Mouse (Mus musculus) hindbrain, embryonic 14.5 days (tissue): ENCODE measurements around the gene Wbp1. TPM values are rescaled to one million over a fixed set of nuclear protein-coding genes. Genes with fewer than 3 reads are reported as not detected.

ENCODE experiments used
- ATAC-seq: fragments of 200-750 bp; cut with Nextera tagmentation; 2 replicates; pipeline ENCODE4 v1.8.0; 2017; ENCODE audit warnings: moderate number of reproducible peaks, mild to moderate bottlenecking, moderate TSS enrichment, moderate library complexity; ENCODE audit not compliant: low FRiP score
- DNase-seq: peaks from one replicate; pipeline ENCODE4 v3.0.0-alpha.2; 2015; ENCODE audit warnings: low spot score
- H3K27ac ChIP-seq: fragments of 300-500 bp; sonication (generic); 2 replicates; pipeline ENCODE4 v1.5.1; 2014; ENCODE audit warnings: mild to moderate bottlenecking, moderate library complexity
- H3K27me3 ChIP-seq: fragments of 300-500 bp; sonication (generic); 2 replicates; pipeline ENCODE4 v1.6.1; 2014; ENCODE audit warnings: mild to moderate bottlenecking, low read length, mixed read lengths; ENCODE audit not compliant: control insufficient read depth, insufficient read depth
- H3K36me3 ChIP-seq: fragments of 300-500 bp; sonication (generic); replicated peaks from 2 replicates; pipeline ENCODE4 v1.6.1; 2014; ENCODE audit not compliant: control insufficient read depth, insufficient read depth
- H3K4me1 ChIP-seq: fragments of 300-500 bp; sonication (generic); replicated peaks from 2 replicates; pipeline ENCODE4 v1.6.1; 2014; ENCODE audit warnings: antibody characterized with exemption, low read length, mixed read lengths; ENCODE audit not compliant: control insufficient read depth, insufficient read depth
- H3K4me2 ChIP-seq: fragments of 300-500 bp; sonication (generic); replicated peaks from 2 replicates; pipeline ENCODE4 v1.6.1; 2014; ENCODE audit warnings: mild to moderate bottlenecking, moderate library complexity
- H3K4me3 ChIP-seq: fragments of 300-500 bp; sonication (generic); replicated peaks from 2 replicates; pipeline ENCODE4 v1.5.1; 2014; ENCODE audit warnings: mild to moderate bottlenecking, low read length
- H3K9ac ChIP-seq: fragments of 300-500 bp; sonication (generic); 2 replicates; pipeline ENCODE4 v1.6.1; 2014
- H3K9me3 ChIP-seq: fragments of 300-500 bp; sonication (generic); 2 replicates; pipeline ENCODE4 v1.6.1; 2016; ENCODE audit warnings: low read length; ENCODE audit not compliant: control insufficient read depth
- WGBS: fragments of 180-500 bp; shearing (Covaris S2); extraction: QIAGEN DNeasy Blood & Tissue Kit; methylation state at CpG from one replicate; pipeline ENCODE4 v1.1.7; 2014; 5-methylcytosine and 5-hydroxymethylcytosine counted together
- polyA plus RNA-seq: library from polyadenylated mRNA; unstranded; fragments of >200 nt; fragmentation: Nextera tagmentation; extraction: Ambion mirVana; gene quantifications from 2 replicates; pipeline ENCODE4 v1.2.1, GENCODE M21; 2014

The Wbp1 gene
- 114 and 134 TPM in 2 replicates for polyA plus RNA-seq

- H3K4me1 ChIP-seq, result peaks cover 48% of the 10 kb centered on the region
- peak; percentile 95 for DNase-seq
- ATAC-seq, result peak; percentile 96
- WGBS, result under 1% methylated on average over 36 of the region's 38 CpGs
- H3K27me3 ChIP-seq, result no peaks in the 10 kb centered on the region
- peak within 1 kb of the TSS; percentile 98 for H3K27ac ChIP-seq
- H3K9ac ChIP-seq, result peak within 1 kb of the TSS; percentile 92
- H3K4me3 ChIP-seq, result peak within 1 kb of the TSS; percentile 63
- no peaks in the 10 kb centered on the region for H3K9me3 ChIP-seq
- H3K36me3 ChIP-seq, result peaks cover 32% of the 10 kb centered on the region
- peak within 1 kb of the TSS; percentile 99 for H3K4me2 ChIP-seq
Observed at GRCm38 (mm10) chr6:83120930-83121862, at the start of gene Wbp1. Gene Wbp1, minus strand, starts transcription at chr6:83121559.

GRCm38 (mm10) chr6:83171063-83171462 is 49.7 kb upstream of the Wbp1 start:
- no peak for ATAC-seq
- H3K4me1 ChIP-seq, result peaks cover 32% of the 10 kb centered on the region
- 70% methylated on average over 5 of the region's 5 CpGs for WGBS

GRCm38 (mm10) chr6:83169872-83170271 is 48.5 kb upstream of the Wbp1 start:
- WGBS, result 81% methylated on average over 5 of the region's 5 CpGs
- Histone ChIP-seq H3K4me1 (peaks cover 36% of the 10 kb centered on the region), H3K27ac (no peak overlapping the region), H3K9me3 (no peaks in the 10 kb centered on the region), H3K27me3 (no peaks in the 10 kb centered on the region), H3K4me2 (no peak overlapping the region; the same call in 1 of the 2 replicates), H3K36me3 (no peaks in the 10 kb centered on the region), H3K9ac (0 out of 2 replicates have a peak overlapping the region, but pooled peaks have one; percentile 4), H3K4me3 (no peak overlapping the region)
- DNase-seq, result no peak
- no peak for ATAC-seq

More at GRCm38 (mm10) chr6:83171063-83171462, 49.7 kb upstream of the Wbp1 start:
- H3K27ac ChIP-seq, result no peak overlapping the region
- peak overlapping the region; percentile 52 for H3K4me2 ChIP-seq
- no peaks in the 10 kb centered on the region for H3K9me3 ChIP-seq
- no peaks in the 10 kb centered on the region for H3K27me3 ChIP-seq
- peak overlapping the region; percentile 57 for H3K9ac ChIP-seq
- DNase-seq, result no peak
- H3K36me3 ChIP-seq, result no peaks in the 10 kb centered on the region
- H3K4me3 ChIP-seq, result peak overlapping the region; percentile 37

- ATAC-seq (no peak; the same call in 1 of the 2 replicates), DNase-seq (no peak)
- Histone ChIP-seq H3K4me2 (peak overlapping the region; percentile 67), H3K27me3 (peaks cover 14% of the 10 kb centered on the region), H3K36me3 (no peaks in the 10 kb centered on the region), H3K9ac (peak overlapping the region; percentile 76), H3K27ac (peak overlapping the region; percentile 92), H3K9me3 (no peaks in the 10 kb centered on the region), H3K4me1 (peaks cover 40% of the 10 kb centered on the region), H3K4me3 (peak overlapping the region; percentile 68)
- WGBS, result under 1% methylated on average over 12 of the region's 12 CpGs
Observed at GRCm38 (mm10) chr6:83166243-83166630, 44.9 kb upstream of the Wbp1 start.

DNA sequence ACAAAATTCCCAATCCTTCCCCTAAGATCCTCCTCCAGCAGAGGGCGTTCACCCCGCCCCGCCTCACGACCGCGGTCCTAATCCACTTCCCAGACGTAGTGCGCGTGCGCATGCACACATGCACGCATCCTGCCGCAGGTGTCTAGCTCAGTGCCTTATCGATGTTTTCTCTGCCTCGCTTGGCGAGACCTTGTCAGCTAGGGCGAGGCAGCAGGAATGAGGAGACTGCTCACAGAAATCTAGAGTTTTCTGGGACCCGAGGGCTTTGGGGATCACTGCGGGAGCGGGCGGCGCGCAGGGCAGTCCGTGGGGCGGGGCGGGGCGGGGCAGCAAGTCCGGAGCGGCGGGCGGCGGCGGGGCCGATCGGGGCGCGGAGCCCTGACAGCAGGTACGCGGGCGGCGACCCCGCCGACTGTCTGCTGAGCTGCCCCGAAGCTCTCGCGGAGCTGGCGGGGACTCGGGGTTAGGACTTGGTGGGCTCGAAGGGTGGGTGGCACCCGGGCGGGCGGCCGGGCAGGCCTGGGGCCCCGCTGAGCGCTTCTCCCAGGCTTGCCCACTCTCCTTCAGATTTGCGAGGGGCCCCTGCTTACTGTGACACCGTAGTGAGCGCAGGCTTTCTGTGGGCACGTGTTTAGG is 44.4 kb upstream of the Wbp1 start, which contains the start of gene Dctn1:
Dctn1 (plus strand) TSS at position 314 of the 636 bp plus-strand sequence.
- under 1% methylated on average over 43 of the region's 58 CpGs for WGBS
- Histone ChIP-seq H3K4me1 (peaks cover 35% of the 10 kb centered on the region), H3K9me3 (no peaks in the 10 kb centered on the region), H3K9ac (peak within 1 kb of the TSS; percentile 76), H3K27ac (peak within 1 kb of the TSS; percentile 92), H3K36me3 (no peaks in the 10 kb centered on the region), H3K4me2 (peak within 1 kb of the TSS; percentile 67), H3K27me3 (peaks cover 19% of the 10 kb centered on the region), H3K4me3 (peak within 1 kb of the TSS; percentile 68)
- DNase-seq (peak; percentile 96), ATAC-seq (peak; percentile 86)

DNA sequence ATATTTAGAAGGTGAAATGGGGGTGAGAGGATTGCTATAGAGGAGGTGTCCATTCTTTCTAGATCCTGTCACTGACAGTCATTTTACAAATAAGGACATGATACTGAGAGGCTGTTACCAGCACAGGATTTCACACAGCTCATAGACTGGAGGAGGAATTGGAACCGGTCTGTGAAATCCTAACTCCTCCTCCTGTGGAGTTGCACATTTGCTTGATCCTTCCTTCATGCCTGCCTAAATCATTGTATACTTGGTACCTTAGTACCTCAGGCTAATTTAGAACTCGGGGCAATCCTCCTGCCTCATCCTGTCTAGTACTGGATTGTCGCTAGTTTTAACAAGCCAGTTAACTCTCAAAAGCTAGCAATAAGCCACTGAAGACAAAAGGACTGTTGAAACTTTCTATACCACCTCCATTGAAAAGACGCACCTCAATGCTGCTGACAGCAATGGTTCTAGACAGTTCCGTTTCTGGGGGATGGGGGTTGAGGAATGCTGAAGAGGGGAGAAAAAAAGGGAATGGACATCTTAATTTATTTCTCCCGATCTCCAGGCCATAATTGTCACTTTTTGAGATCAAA is 43.8 kb upstream of the Wbp1 start:
- Histone ChIP-seq H3K9ac (peak overlapping the region; percentile 76), H3K36me3 (no peaks in the 10 kb centered on the region), H3K27me3 (peaks cover 25% of the 10 kb centered on the region), H3K27ac (peak overlapping the region; percentile 92), H3K4me1 (peaks cover 31% of the 10 kb centered on the region), H3K9me3 (no peaks in the 10 kb centered on the region), H3K4me3 (peak overlapping the region; percentile 68), H3K4me2 (peak overlapping the region; percentile 67)
- DNase-seq, result no peak
- WGBS, result 5% methylated on average over 6 of the region's 6 CpGs
- peak; percentile 22 for ATAC-seq

- H3K9ac ChIP-seq, result peak overlapping the region; percentile 12; the same call in 1 of the 2 replicates
- H3K27me3 ChIP-seq, result peaks cover 29% of the 10 kb centered on the region
- DNase-seq (peak; percentile 73), ATAC-seq (no peak)
- H3K4me2 ChIP-seq, result peak overlapping the region; percentile 39
- H3K4me3 ChIP-seq, result peak overlapping the region; percentile 18
- no peaks in the 10 kb centered on the region for H3K9me3 ChIP-seq
- 0% methylated on average over 8 of the region's 8 CpGs for WGBS
- H3K27ac ChIP-seq, result no peak overlapping the region
- peaks cover 31% of the 10 kb centered on the region for H3K4me1 ChIP-seq
- H3K36me3 ChIP-seq, result no peaks in the 10 kb centered on the region
Observed at GRCm38 (mm10) chr6:83162701-83163100, 41.3 kb upstream of the Wbp1 start.

- H3K9ac ChIP-seq, result peak overlapping the region; percentile 12; the same call in 1 of the 2 replicates
- H3K4me1 ChIP-seq, result peaks cover 25% of the 10 kb centered on the region
- WGBS, result under 1% methylated on average over 49 of the region's 49 CpGs
- DNase-seq (no peak), ATAC-seq (no peak)
- no peaks in the 10 kb centered on the region for H3K9me3 ChIP-seq
- peak overlapping the region; percentile 39 for H3K4me2 ChIP-seq
- H3K27me3 ChIP-seq, result peaks cover 29% of the 10 kb centered on the region
- H3K36me3 ChIP-seq, result no peaks in the 10 kb centered on the region
- no peak overlapping the region for H3K27ac ChIP-seq
- H3K4me3 ChIP-seq, result peak overlapping the region; percentile 18
Observed at GRCm38 (mm10) chr6:83161921-83162641, 40.7 kb upstream of the Wbp1 start.
